Mouse (Mus musculus): ENCODE measurements around the gene Mettl2.
"Not testable (repeated sequence)": the region's sequence is repeated elsewhere in the genome, so short reads cannot be mapped to it uniquely, and the experiment has no call there.

Gene Mettl2

DNA sequence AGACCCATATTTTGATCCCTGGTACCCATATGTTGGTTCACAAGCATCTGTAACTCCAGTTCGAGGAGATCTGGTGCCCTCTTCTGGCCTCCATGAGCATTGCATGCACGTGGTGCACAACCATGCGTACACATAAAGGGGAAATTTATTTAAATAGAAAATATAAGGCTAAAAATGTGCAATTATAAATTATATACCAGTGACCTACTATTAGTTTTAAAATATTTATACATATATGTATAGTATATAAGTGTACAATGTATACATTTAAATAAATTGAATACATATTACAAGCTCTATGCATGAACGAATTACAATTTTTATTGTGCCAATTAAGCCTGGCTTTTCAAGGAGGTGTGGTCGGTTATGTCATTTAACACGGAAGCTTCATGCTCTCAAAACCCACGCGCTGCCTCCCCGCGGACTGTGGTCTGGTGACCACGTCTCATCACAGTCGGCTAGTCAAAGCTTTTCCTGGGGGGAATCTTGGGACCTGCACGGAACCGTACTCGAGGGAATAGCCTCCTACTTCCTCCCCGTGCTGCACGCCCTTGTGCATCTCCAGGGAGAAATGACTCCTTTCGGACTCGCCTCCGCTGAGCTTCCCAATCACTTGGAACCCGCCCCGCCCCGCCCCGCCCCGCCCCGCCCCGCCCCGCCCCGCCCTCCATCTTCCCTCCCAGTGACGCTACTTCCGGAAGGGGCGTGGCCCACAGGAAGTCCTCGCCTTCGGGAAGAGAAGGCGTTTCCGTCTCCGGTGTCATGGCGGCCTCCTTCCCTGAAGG is at the start of gene Mettl2:
Gene Mettl2, plus strand, starts transcription at position 691 of the 785 bp plus-strand sequence.
- DNase-seq = peak; percentile 84

DNA sequence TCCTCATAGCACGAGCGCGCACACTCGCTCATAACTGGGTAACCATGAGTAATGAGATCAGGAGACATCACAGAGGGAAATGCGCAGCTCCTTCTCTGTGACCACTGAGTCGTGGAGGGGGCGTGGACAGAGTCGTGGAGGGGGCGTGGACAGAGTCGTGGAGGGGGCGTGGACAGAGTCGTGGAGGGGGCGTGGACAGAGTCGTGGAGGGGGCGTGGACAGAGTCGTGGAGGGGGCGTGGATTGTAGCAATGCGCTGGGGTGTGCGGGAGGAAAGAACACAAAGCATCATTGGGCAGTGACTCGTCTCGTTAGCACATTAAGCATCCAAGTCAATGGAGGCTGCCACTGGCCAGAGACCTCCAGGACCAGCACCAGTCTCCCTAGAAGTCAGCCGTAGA is 13.8 kb upstream of the Mettl2 start:
- DNase-seq = not testable (repeated sequence)

GRCm38 (mm10) chr11:105117814-105118213 is 8.4 kb upstream of the Mettl2 start:
- no peak for DNase-seq

GRCm38 (mm10) chr11:105120551-105121061 is 5.6 kb upstream of the Mettl2 start:
- DNase-seq = no peak

DNA sequence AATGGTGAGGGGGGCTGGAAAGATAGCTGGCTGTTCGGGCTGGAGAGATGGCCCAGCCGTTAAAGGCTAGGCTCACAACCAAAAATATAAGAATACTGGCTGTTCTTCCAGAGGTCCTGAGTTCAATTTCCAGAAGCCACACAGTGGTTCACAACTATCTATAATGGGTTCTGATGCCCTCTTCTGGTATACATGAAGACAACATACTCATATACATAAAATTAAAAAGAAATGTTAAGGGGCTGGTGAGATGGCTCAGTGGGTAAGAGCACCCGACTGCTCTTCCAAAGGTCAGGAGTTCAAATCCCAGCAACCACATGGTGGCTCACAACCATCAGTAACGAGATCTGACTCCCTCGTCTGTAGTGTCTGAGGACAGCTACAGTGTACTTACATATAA is 4.4 kb upstream of the Mettl2 start:
- not testable (repeated sequence) for DNase-seq

DNA sequence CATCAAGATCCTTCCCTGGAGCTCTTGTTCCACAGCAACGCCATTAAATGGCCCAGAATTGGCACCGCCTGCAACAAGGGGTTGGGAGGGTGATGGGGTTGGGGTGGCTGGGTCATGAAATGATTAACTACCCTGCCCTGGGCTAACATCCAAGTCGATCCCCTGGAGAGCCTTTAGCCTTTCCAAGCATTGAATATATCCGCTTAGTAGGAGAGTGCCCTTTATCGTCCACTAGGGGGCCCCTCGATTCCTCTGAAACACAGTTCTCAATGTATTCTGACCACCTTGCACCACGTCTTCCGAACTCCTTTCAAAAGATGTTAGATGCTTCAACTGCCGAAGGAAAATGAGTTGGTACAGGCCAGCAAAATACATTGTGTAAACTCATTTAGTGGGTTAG is 2.2 kb upstream of the Mettl2 start:
- no peak for DNase-seq

GRCm38 (mm10) chr11:105126520-105127029 is 350 bp downstream of the Mettl2 start:
- DNase-seq = no peak

GRCm38 (mm10) chr11:105135692-105136091 is 9.5 kb downstream of the Mettl2 start:
- no peak for DNase-seq

- not testable (repeated sequence) for DNase-seq
Measured at GRCm38 (mm10) chr11:105137255-105137654, 11.0 kb downstream of the Mettl2 start.

GRCm38 (mm10) chr11:105140512-105140911 is 14.3 kb downstream of the Mettl2 start:
- DNase-seq = not testable (repeated sequence)

GRCm38 (mm10) chr11:105141115-105141514 is 14.9 kb downstream of the Mettl2 start:
- DNase-seq = no peak

- no peak for DNase-seq
Measured at GRCm38 (mm10) chr11:105143564-105143963, 17.3 kb downstream of the Mettl2 start.

DNA sequence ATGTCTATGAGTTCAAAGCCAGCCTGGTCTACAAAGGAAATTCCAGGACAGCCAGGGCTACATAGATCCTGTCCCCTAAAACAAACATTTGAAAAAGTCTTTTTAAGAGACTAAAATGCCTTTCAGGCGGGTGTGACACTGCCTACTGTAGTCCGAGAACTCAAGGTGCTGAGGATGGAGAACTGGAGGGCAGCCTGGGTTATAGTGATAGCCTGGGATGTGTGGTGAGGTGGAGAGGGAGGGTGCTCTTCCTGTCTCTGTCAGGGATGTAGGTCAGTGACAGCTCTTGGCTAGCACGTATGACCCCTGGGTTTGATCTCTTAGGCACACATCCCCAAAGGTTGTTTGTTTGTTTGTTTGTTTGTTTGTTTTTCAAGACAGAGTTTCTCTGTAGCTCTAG is 17.9 kb downstream of the Mettl2 start:
- DNase-seq = no peak

DNA sequence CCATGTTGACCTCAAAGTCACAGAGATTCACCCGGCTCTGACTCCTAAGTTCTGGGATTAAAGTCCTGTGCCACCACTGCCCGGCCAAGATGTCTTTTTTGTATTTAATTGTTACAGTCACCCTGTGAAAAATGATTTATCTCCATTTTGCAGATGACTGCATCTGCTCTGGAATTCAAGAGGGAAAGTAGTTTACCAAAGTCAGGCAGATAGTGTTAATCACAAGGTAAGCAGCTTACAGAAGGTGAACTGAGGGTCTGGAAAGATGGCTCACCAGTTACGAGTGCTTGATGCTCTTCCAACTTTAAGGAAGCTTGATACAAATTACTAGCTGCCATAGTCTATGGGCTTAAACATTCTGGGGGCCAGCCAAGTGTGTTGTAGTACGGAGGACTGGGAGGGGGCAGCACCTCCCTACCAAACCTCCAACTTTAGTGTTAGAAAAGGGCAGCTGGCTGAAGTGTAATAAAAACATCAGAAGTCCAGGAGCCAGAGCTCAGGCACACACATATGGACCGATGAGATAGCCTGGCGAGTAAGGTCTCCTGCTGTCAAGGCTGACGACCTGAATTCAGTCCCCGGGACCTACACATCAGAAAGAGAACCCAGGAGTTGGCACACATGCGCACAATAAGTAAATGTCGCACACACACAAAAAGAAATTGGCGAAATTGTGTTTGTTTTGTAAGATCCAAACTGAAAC is 18.4 kb downstream of the Mettl2 start:
- DNase-seq = no peak

DNA sequence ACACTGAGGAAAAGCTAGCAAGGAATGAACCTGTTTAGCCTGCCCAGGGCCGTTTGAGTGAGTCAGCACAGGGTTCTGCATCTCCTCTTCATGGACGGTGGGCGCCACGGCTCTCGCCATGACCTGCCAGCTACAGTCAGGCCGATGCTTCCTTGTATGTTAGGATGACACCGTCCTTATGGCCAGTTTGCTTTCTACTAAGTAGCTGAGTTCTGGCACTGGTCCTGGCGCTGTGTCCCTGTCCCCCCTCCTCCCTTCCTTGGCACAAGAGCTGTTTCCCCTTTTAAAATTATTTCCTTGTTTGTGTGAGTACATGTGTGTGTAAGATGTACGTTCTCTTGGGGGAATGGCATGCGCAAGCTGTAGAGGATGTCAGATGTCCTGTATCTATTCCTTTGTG is 19.0 kb downstream of the Mettl2 start:
- DNase-seq = no peak

- no peak for DNase-seq
Measured at GRCm38 (mm10) chr11:105146593-105146992, 20.4 kb downstream of the Mettl2 start, which contains the start of gene Gm10842. TSS of gene Gm10842 (plus strand) at chr11:105146893.

- DNase-seq = no peak
Measured at GRCm38 (mm10) chr11:105149353-105149752, 23.1 kb downstream of the Mettl2 start.

DNA sequence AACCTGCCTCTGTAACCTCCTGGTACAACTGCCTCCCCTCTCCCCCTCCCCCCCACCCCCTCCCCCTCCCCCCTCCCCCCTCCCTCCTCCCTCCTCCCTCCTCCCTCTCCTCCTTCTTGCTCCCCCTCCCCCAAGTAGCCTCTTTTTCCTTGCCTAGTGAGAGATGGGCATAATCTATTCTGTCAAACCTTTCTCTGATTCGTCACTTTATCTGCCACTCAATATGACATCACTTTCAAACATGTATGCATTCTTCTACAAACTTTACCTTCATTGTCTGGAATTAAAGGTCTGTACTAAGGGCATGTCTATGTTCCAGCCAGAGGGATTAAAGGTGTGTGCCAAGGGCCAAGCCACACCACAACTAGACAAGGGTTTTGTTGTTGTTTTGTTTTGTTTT is 23.5 kb downstream of the Mettl2 start:
- DNase-seq = no peak

DNA sequence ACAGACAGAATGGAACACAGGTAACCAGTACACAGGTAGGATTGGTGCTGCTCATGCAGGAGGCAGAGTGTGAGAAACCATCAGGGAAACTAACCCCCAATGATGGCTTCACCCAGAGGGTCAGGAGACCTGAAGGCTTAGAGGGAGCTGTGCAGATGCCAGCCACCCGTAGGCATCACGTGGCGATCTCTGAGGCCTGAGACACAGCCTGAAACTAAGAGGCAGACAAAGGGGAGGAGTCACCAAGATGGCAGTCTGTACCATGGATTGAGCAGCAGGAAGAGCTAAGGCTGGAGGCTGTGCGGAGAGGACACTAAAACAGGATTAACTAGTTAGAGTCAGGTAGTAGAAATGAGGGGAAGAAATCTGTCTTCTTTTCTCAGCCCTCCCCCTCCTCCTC is 24.5 kb downstream of the Mettl2 start:
- DNase-seq = no peak

- no peak for DNase-seq
Measured at GRCm38 (mm10) chr11:105151226-105152016, 25.2 kb downstream of the Mettl2 start.

DNA sequence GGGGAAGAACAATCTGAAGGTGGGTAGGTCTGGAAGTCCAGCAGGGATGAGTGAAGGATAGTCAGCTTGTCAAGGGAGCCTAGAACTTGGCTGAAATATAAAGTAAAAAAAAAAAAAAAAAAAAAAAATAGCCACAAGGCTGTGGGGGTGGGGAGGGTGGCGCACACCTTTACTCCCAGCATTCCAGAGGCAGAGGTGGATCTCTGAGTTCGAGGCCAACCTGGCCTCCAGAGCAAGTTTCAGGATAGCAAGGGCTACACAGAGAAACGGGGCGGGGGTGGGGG is 25.7 kb downstream of the Mettl2 start:
- no peak for DNase-seq

- DNase-seq = no peak
Measured at GRCm38 (mm10) chr11:105152357-105152899, 26.2 kb downstream of the Mettl2 start.
